Mouse (Mus musculus) megakaryocyte, embryonic 14.5 days (primary cell): ENCODE measurements around the gene Gm3045.

Experiments
- FLI1 ChIP-seq: IDR thresholded peaks from 2 replicates; pipeline ENCODE4 v1.6.1; 2012; ENCODE audit warnings: low read length, inconsistent platforms, mixed read lengths
- GATA1 ChIP-seq: IDR thresholded peaks from 3 replicates; pipeline ENCODE4 v1.6.1; 2012; ENCODE audit warnings: mixed read lengths, low read length, inconsistent platforms, borderline replicate concordance

DNA sequence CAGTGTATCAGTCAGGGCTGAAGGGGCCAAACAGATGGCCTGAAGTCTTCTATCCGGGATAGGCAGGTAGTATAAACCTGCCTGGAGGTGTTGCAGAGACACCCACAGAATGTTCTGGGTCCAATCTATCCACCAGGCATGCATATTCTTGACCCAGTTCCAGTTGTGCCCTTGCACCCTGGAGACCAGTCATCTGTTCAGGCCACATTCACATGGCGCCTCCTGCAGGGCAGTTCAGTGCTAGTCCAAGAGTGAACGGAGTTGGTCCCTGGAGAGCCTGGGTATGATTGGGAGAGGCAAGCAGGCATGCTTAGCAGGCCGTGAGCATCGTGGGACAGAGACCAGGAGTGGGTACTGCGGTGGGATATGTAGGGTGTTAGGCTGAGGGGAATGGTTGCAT lies 51.6 kb downstream of the Gm3045 start:
- TF ChIP-seq GATA1 (no peak), FLI1 (no peak)
